Mouse (Mus musculus): ENCODE data around the gene Foxe3. TPM values are rescaled to one million over a fixed set of nuclear protein-coding genes. Genes with fewer than 3 reads are reported as not detected.
A peak's percentile ranks its signal among the peaks of the same experiment; 100 is the strongest.

Foxe3 gene
- polyA plus RNA-seq, 1 experiment from 2014 or later, result not detected

DNA sequence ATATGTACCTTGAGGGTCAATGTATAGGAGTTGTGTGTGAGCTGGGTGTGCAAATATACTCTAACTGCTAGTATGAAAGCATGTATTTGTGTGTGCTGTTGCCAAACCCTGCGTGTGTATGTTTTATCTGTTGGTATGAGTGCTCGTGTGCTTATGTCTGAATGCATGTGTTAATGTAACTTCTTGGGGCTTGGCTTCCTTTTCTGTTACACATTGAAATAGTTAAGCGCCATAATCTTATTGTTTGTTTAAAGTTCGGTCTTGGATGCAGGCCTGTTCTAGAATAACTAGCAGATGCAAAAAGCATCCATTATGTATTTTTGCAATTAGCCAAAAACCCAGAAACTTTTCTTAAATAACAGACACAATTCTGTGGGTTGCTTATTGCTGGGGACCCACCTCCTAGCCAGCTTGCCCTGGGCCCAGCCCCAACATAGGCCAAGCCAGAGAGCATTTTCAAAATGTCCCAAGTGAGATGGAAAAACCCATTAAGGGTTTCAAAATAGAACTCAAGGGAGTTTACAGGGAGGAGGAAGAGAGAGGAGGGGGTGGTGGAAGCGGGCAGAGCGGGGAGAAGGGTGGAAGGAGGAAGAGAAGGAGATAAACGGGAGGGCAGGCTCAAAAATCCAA lies 22.2 kb upstream of the Foxe3 start:
- DNase-seq (ENCODE audit: low spot score), result peak; percentile 77
- WGBS, result 51% methylated on average over 7 of the region's 7 CpGs

DNA sequence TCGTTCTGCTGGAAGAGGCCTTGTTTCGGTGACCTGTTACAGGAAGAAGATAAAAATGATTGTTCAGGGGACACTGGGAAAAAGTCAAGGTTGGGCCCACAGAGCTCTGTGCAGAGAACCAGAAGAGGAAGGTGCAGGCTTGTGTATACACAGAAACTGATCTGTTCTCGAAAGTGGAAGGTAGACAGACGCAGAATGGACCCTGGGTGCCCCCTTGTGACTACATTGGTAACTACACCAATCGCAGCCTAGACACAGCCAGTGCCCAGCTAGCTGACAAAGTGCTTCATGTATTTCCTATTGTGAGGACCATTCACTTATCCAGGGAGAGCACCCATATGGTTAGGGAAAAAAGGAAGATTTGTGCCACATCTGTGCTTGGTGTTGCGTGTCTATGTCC lies 21.6 kb upstream of the Foxe3 start:
- H3K9ac ChIP-seq (ENCODE audit: low read depth, low read length), result no peak overlapping the region
- ATAC-seq (ENCODE audit: low read depth) (peak; percentile 83), DNase-seq (ENCODE audit: low spot score) (peak; percentile 74)
- H3K27me3 ChIP-seq (replicated peaks; ENCODE audit: control insufficient read depth, insufficient read depth, low read length), result peaks cover 16% of the 10 kb centered on the region
- 0 out of 2 replicates have a peak, but pooled peaks cover 6% of the 10 kb centered on the region for H3K4me1 ChIP-seq (ENCODE audit: control insufficient read depth, insufficient read depth, low read length)
- H3K9me3 ChIP-seq (ENCODE audit: control insufficient read depth, low read length), result no peaks in the 10 kb centered on the region
- 24% methylated on average over 6 of the region's 6 CpGs for WGBS
- H3K4me2 ChIP-seq (ENCODE audit: low read depth, low read length), result no peak overlapping the region
- no peak overlapping the region for H3K4me3 ChIP-seq (ENCODE audit: low read depth, low read length)
- no peaks in the 10 kb centered on the region for H3K36me3 ChIP-seq (ENCODE audit: control insufficient read depth, insufficient read depth, low read length)
- H3K27ac ChIP-seq (replicated peaks; ENCODE audit: low read depth, low read length), result no peak overlapping the region

More for the DNA sequence above, 22.2 kb upstream of the Foxe3 start:
- H3K36me3 ChIP-seq (ENCODE audit: control insufficient read depth, insufficient read depth, low read length), result no peaks in the 10 kb centered on the region
- H3K4me3 ChIP-seq (ENCODE audit: low read depth, low read length), result no peak overlapping the region
- 0 out of 2 replicates have a peak, but pooled peaks cover under 1% of the 10 kb centered on the region for H3K4me1 ChIP-seq (ENCODE audit: control insufficient read depth, insufficient read depth, low read length)
- H3K9ac ChIP-seq (ENCODE audit: low read depth, low read length), result no peak overlapping the region
- no peak overlapping the region for H3K4me2 ChIP-seq (ENCODE audit: low read depth, low read length)
- peaks cover 16% of the 10 kb centered on the region for H3K27me3 ChIP-seq (replicated peaks; ENCODE audit: control insufficient read depth, insufficient read depth, low read length)
- ATAC-seq (ENCODE audit: low read depth), result peak; percentile 60
- no peaks in the 10 kb centered on the region for H3K9me3 ChIP-seq (ENCODE audit: control insufficient read depth, low read length)
- no peak overlapping the region for H3K27ac ChIP-seq (replicated peaks; ENCODE audit: low read depth, low read length)

DNA sequence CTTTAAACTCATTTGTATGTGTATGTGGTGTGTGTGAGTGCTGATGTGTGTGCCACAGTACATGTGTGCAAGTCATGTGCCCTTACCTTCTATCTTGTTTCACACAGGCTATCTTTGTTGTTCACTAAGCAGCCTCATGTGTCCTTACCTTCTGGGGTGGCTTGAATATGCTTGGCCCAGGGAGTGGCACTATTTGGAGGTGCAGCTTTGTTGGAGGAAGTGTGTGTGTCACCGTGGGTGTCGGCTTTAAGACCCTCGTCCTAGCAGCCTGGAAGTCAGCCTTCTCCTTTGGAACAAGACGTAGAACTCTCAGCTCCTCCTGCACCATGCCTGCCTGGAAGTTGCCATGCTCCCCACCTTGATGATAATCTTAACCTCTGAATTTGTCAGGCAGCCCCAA lies 20.6 kb upstream of the Foxe3 start:
- no peak for ATAC-seq (ENCODE audit: low read depth)

DNA sequence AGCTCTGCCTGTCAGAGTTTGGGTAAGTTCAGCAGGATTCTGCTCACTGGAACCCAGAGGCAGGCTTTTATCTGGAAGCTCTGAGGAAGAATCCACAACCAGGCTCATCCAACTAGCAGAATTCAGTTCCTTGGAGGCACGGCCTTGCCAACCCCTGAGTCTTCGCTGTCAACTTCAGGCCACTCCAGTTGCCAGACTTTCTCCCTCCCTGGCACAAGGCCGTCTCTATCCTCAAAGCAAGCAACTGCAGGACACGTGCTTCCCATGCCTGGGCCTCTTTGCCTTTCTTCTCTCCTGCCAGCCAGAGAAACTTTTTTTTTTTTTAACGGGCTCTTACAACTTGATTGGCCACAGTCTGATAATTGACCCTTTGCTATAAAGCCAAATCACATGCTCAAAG lies 19.2 kb upstream of the Foxe3 start:
- no peak overlapping the region for H3K27ac ChIP-seq (replicated peaks; ENCODE audit: low read depth, low read length)
- no peak overlapping the region for H3K9ac ChIP-seq (ENCODE audit: low read depth, low read length)
- no peaks in the 10 kb centered on the region for H3K9me3 ChIP-seq (ENCODE audit: control insufficient read depth, low read length)
- peak; percentile 33 for DNase-seq (ENCODE audit: low spot score)
- peaks cover 20% of the 10 kb centered on the region for H3K27me3 ChIP-seq (replicated peaks; ENCODE audit: control insufficient read depth, insufficient read depth, low read length)
- H3K4me1 ChIP-seq (ENCODE audit: control insufficient read depth, insufficient read depth, low read length), result 0 out of 2 replicates have a peak, but pooled peaks cover 10% of the 10 kb centered on the region
- no peak overlapping the region for H3K4me2 ChIP-seq (ENCODE audit: low read depth, low read length)
- no peaks in the 10 kb centered on the region for H3K36me3 ChIP-seq (ENCODE audit: control insufficient read depth, insufficient read depth, low read length)
- WGBS, result 27% methylated on average over 5 of the region's 5 CpGs
- H3K4me3 ChIP-seq (ENCODE audit: low read depth, low read length), result no peak overlapping the region
- ATAC-seq (ENCODE audit: low read depth), result no peak

More for the DNA sequence above, 20.6 kb upstream of the Foxe3 start:
- H3K4me3 ChIP-seq (ENCODE audit: low read depth, low read length), result no peak overlapping the region
- no peak overlapping the region for H3K27ac ChIP-seq (replicated peaks; ENCODE audit: low read depth, low read length)
- H3K4me2 ChIP-seq (ENCODE audit: low read depth, low read length), result no peak overlapping the region
- 0 out of 2 replicates have a peak, but pooled peaks cover 10% of the 10 kb centered on the region for H3K4me1 ChIP-seq (ENCODE audit: control insufficient read depth, insufficient read depth, low read length)
- H3K9ac ChIP-seq (ENCODE audit: low read depth, low read length), result no peak overlapping the region
- no peaks in the 10 kb centered on the region for H3K9me3 ChIP-seq (ENCODE audit: control insufficient read depth, low read length)
- H3K36me3 ChIP-seq (ENCODE audit: control insufficient read depth, insufficient read depth, low read length), result no peaks in the 10 kb centered on the region
- no peak for DNase-seq (ENCODE audit: low spot score)
- 87% methylated on average over 4 of the region's 4 CpGs for whole genome bisulfite sequencing
- H3K27me3 ChIP-seq (replicated peaks; ENCODE audit: control insufficient read depth, insufficient read depth, low read length), result peaks cover 17% of the 10 kb centered on the region

DNA sequence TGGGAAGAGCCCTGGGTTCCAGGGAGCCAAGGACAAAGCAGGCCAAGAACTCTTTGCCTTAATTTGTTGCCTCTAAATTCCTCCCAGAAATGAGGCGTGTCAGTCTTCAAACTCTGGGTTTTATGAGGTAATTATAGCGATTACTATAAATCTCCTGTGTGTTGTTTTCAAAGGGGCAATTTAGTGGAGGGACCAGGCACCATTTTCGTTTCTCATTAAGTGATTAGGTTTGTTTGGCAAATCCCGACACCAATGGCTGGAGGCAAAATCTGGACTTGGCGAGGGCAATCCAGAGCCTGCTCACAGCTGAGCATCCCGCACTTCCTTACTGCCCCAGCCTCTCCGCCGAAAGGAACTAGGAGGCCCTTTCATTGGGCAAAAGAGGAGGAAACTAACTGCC lies 16.8 kb upstream of the Foxe3 start:
- DNase-seq (ENCODE audit: low spot score), result peak; percentile 31
- H3K4me2 ChIP-seq (ENCODE audit: low read depth, low read length), result no peak overlapping the region
- 0 out of 2 replicates have a peak, but pooled peaks cover 10% of the 10 kb centered on the region for H3K4me1 ChIP-seq (ENCODE audit: control insufficient read depth, insufficient read depth, low read length)
- no peaks in the 10 kb centered on the region for H3K9me3 ChIP-seq (ENCODE audit: control insufficient read depth, low read length)
- H3K9ac ChIP-seq (ENCODE audit: low read depth, low read length), result no peak overlapping the region
- peaks cover 24% of the 10 kb centered on the region for H3K27me3 ChIP-seq (replicated peaks; ENCODE audit: control insufficient read depth, insufficient read depth, low read length)
- ATAC-seq (ENCODE audit: low read depth), result no peak
- WGBS, result 19% methylated on average over 8 of the region's 8 CpGs
- H3K27ac ChIP-seq (replicated peaks; ENCODE audit: low read depth, low read length), result no peak overlapping the region
- H3K36me3 ChIP-seq (ENCODE audit: control insufficient read depth, insufficient read depth, low read length), result no peaks in the 10 kb centered on the region
- H3K4me3 ChIP-seq (ENCODE audit: low read depth, low read length), result no peak overlapping the region

DNA sequence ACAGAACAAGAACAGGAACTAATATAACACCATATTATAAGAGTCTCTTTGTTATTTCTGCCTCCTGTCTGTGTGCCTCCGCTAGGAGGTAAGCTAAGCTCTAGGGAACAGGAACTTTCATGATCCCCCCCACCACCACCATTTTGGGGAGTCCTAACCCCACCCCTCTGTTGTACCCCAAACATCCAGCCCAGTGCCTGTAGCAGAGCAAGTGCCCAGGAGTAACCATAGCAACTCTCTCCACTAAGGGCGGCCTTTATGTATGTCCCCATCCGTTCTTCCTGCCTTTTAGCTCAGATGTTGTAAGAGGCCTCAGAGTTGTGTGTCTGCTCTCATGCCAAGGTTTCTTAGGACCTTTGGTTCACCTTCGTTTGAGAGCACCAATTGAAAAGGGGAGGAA lies 16.3 kb upstream of the Foxe3 start:
- Histone ChIP-seq H3K4me1 (ENCODE audit: control insufficient read depth, insufficient read depth, low read length) (0 out of 2 replicates have a peak, but pooled peaks cover 12% of the 10 kb centered on the region), H3K27me3 (replicated peaks; ENCODE audit: control insufficient read depth, insufficient read depth, low read length) (peaks cover 24% of the 10 kb centered on the region), H3K4me3 (ENCODE audit: low read depth, low read length) (no peak overlapping the region), H3K4me2 (ENCODE audit: low read depth, low read length) (no peak overlapping the region), H3K27ac (replicated peaks; ENCODE audit: low read depth, low read length) (no peak overlapping the region), H3K36me3 (ENCODE audit: control insufficient read depth, insufficient read depth, low read length) (no peaks in the 10 kb centered on the region), H3K9ac (ENCODE audit: low read depth, low read length) (no peak overlapping the region), H3K9me3 (ENCODE audit: control insufficient read depth, low read length) (no peaks in the 10 kb centered on the region)
- no peak for DNase-seq (ENCODE audit: low spot score)
- 42% methylated on average over 4 of the region's 4 CpGs for WGBS
- ATAC-seq (ENCODE audit: low read depth), result no peak

DNA sequence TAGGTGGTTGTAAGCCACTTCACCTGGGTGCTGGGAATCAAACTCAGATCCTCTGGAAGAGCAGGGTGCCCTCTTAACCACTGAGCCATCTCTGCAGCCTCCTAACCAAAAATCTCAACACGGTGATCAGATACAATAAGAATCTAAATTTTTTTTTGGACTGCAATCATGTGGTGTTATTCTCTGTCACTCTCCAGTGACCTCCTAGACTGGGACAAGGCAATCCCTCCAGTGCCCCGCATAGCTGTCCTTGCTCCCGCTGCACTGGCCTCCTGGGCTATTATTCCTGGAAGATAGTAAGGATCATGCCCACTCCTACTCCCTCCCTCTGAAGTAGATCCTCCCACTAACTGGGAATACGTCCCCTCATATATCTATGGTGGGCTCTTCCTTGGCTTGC lies 15.5 kb upstream of the Foxe3 start:
- Histone ChIP-seq H3K36me3 (ENCODE audit: control insufficient read depth, insufficient read depth, low read length) (no peaks in the 10 kb centered on the region), H3K9me3 (ENCODE audit: control insufficient read depth, low read length) (no peaks in the 10 kb centered on the region), H3K4me2 (ENCODE audit: low read depth, low read length) (no peak overlapping the region), H3K4me1 (ENCODE audit: control insufficient read depth, insufficient read depth, low read length) (0 out of 2 replicates have a peak, but pooled peaks cover 12% of the 10 kb centered on the region), H3K27me3 (replicated peaks; ENCODE audit: control insufficient read depth, insufficient read depth, low read length) (peaks cover 23% of the 10 kb centered on the region), H3K9ac (ENCODE audit: low read depth, low read length) (no peak overlapping the region), H3K27ac (replicated peaks; ENCODE audit: low read depth, low read length) (no peak overlapping the region), H3K4me3 (ENCODE audit: low read depth, low read length) (no peak overlapping the region)
- no peak for DNase-seq (ENCODE audit: low spot score)
- no peak for ATAC-seq (ENCODE audit: low read depth)
- 74% methylated on average over 4 of the region's 4 CpGs for WGBS

DNA sequence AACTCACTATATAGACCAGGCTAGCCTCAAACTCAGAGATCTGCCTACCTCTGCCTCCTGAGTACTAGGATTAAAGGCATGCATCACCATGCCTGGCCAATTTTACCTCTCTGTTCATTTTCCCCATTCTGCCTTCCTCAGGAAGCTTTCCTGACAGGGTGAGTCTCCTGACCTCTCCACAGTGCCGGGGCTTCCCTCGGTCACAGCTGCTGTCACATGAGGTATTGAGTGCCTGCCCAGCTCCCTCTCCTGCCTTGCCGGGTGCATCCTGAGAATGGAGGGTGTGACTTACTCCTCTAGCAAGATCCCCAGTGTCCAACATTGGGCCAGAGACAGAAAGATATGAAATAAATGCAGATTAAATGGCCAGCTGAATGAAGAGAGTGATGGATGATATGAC lies 12.4 kb upstream of the Foxe3 start:
- WGBS, result 34% methylated on average over 3 of the region's 3 CpGs
- H3K9me3 ChIP-seq (ENCODE audit: control insufficient read depth, low read length), result no peaks in the 10 kb centered on the region
- H3K4me2 ChIP-seq (ENCODE audit: low read depth, low read length), result no peak overlapping the region
- H3K27me3 ChIP-seq (replicated peaks; ENCODE audit: control insufficient read depth, insufficient read depth, low read length), result peaks cover 10% of the 10 kb centered on the region; the same call in 1 of the 2 replicates
- H3K4me1 ChIP-seq (ENCODE audit: control insufficient read depth, insufficient read depth, low read length), result 0 out of 2 replicates have a peak, but pooled peaks cover 12% of the 10 kb centered on the region
- no peak overlapping the region for H3K9ac ChIP-seq (ENCODE audit: low read depth, low read length)
- no peak for ATAC-seq (ENCODE audit: low read depth)
- no peak overlapping the region for H3K4me3 ChIP-seq (ENCODE audit: low read depth, low read length)
- no peak for DNase-seq (ENCODE audit: low spot score)
- no peaks in the 10 kb centered on the region for H3K36me3 ChIP-seq (ENCODE audit: control insufficient read depth, insufficient read depth, low read length)
- no peak overlapping the region for H3K27ac ChIP-seq (replicated peaks; ENCODE audit: low read depth, low read length)
